Mouse (Mus musculus) retina, adult 2 months (tissue): Measurements from ENCODE around the gene Rbm4.

Experiments used
- DNase-seq: peaks from one replicate; pipeline ENCODE4 v3.0.0-alpha.2; 2012; ENCODE audit warnings: low read depth, low spot score

Gene Rbm4

DNA sequence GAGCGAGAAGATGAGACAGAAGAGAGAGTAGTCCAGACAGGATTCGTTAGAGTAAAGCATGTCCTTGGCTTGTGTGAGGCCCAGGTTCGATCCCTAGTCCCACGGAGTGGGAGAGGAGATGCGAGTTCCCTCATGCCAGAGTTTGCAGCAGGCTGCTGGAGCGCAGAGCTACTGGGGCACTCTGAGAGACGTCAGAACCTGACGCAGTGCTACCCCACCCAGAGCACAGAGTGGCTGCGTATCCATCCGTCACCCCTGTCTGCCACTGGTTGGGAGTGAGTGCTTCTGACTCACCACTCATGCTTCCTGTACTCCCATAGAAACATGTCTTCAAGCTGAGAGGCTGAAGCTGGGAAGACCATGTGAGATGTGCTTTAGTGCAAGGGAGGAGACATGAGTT, 52.2 kb downstream of the Rbm4 start:
- DNase-seq: no peak

- no peak for DNase-seq
These were observed 53.9 kb downstream of the Rbm4 start for GRCm38 (mm10) chr19:4739762-4740161.

- no peak for DNase-seq
These were observed 54.6 kb downstream of the Rbm4 start for GRCm38 (mm10) chr19:4739053-4739452.

DNA sequence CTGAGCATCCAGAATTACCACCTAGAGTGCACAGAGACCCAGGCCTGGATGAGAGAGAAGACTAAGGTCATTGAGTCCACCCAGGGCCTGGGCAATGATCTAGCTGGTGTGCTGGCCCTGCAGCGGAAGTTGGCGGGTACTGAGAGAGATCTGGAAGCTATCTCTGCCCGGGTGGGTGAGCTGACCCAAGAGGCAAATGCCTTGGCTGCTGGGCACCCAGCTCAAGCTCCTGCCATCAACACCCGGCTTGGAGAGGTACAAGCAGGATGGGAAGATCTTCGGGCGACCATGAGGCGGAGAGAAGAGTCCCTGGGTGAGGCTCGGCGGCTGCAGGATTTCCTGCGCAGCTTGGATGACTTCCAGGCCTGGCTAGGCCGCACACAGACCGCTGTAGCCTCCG, 55.8 kb downstream of the Rbm4 start:
- DNase-seq: no peak
